Mouse (Mus musculus) E14TG2a.4 (cell line): ENCODE measurements around the gene Ube2l6.

ENCODE experiments used
- CTCF ChIP-seq: conservative IDR thresholded peaks from 2 replicates; pipeline ENCODE4 v1.5.1; 2014; ENCODE audit warnings: low read length
- NANOG ChIP-seq: IDR thresholded peaks from 2 replicates; pipeline ENCODE4 v1.6.1; 2014; ENCODE audit warnings: borderline replicate concordance, low read length, mixed read lengths

GRCm38 (mm10) chr2:84760777-84761176 lies 37.9 kb upstream of the Ube2l6 start:
- TF ChIP-seq CTCF, result no peak
- no peak for TF ChIP-seq NANOG
